Mouse (Mus musculus) thymus, postnatal 0 days (tissue): Measurements from ENCODE around the gene Col6a6. TPM values are rescaled to one million over a fixed set of nuclear protein-coding genes. Genes with fewer than 3 reads are reported as not detected.
"Not testable (repeated sequence)": the region's sequence is repeated elsewhere in the genome, so short reads cannot be mapped to it uniquely, and the experiment has no call there.

Source experiments
- DNase-seq: peaks from one replicate; pipeline ENCODE4 v3.0.0-alpha.2; 2015; ENCODE audit warnings: low spot score
- polyA plus RNA-seq: library from polyadenylated mRNA; unstranded; fragments of >200 nt; fragmentation: Nextera tagmentation; extraction: Ambion mirVana; gene quantifications from 2 replicates; pipeline ENCODE4 v1.2.1, GENCODE M21; 2015

Col6a6 gene
- polyA plus RNA-seq: 0.33 and 0.48 TPM in 2 replicates

- DNase-seq: no peak
Observed at GRCm38 (mm10) chr9:105827791-105828385, at the start of gene Col6a6. Gene Col6a6 (minus strand): TSS chr9:105828160.

GRCm38 (mm10) chr9:105876124-105876523 is 48.2 kb upstream of the Col6a6 start:
- DNase-seq: no peak

- no peak for DNase-seq
Observed at GRCm38 (mm10) chr9:105871643-105872042, 43.7 kb upstream of the Col6a6 start.

GRCm38 (mm10) chr9:105857773-105858172 is 29.8 kb upstream of the Col6a6 start:
- DNase-seq: peak; percentile 39

GRCm38 (mm10) chr9:105852778-105853065 is 24.8 kb upstream of the Col6a6 start:
- DNase-seq: no peak

GRCm38 (mm10) chr9:105852015-105852777 is 24.2 kb upstream of the Col6a6 start:
- DNase-seq: no peak

- DNase-seq: no peak
Observed at GRCm38 (mm10) chr9:105851011-105851410, 23.1 kb upstream of the Col6a6 start.

GRCm38 (mm10) chr9:105848396-105848795 is 20.4 kb upstream of the Col6a6 start:
- DNase-seq: no peak

GRCm38 (mm10) chr9:105847261-105847660 is 19.3 kb upstream of the Col6a6 start:
- DNase-seq: no peak

GRCm38 (mm10) chr9:105841386-105841785 is 13.4 kb upstream of the Col6a6 start:
- DNase-seq: not testable (repeated sequence)

GRCm38 (mm10) chr9:105839147-105839515 is 11.2 kb upstream of the Col6a6 start:
- no peak for DNase-seq

GRCm38 (mm10) chr9:105838396-105839146 is 10.6 kb upstream of the Col6a6 start:
- DNase-seq: no peak

GRCm38 (mm10) chr9:105835587-105835986 is 7.6 kb upstream of the Col6a6 start:
- DNase-seq: no peak

GRCm38 (mm10) chr9:105834799-105835198 is 6.8 kb upstream of the Col6a6 start:
- DNase-seq: no peak

- DNase-seq: no peak
Observed at GRCm38 (mm10) chr9:105831291-105831690, 3.3 kb upstream of the Col6a6 start.

GRCm38 (mm10) chr9:105827076-105827647 is 798 bp downstream of the Col6a6 start:
- no peak for DNase-seq

GRCm38 (mm10) chr9:105820711-105821110 is 7.2 kb downstream of the Col6a6 start:
- DNase-seq: no peak

- no peak for DNase-seq
Observed at GRCm38 (mm10) chr9:105819155-105819709, 8.7 kb downstream of the Col6a6 start.

- DNase-seq: no peak
Observed at GRCm38 (mm10) chr9:105814436-105814835, 13.5 kb downstream of the Col6a6 start.

GRCm38 (mm10) chr9:105811458-105811857 is 16.5 kb downstream of the Col6a6 start:
- DNase-seq: no peak

GRCm38 (mm10) chr9:105808920-105809505 is 18.9 kb downstream of the Col6a6 start:
- DNase-seq: no peak
